Mouse (Mus musculus) thymus, adult 2 months (tissue): Measurements from ENCODE around the gene Nup98.

Experiments
- CTCF ChIP-seq: fragments of 200-500 bp; IDR thresholded peaks from 2 replicates; pipeline ENCODE4 v1.5.1; 2012; ENCODE audit warnings: mild to moderate bottlenecking, control low read depth, low read length, moderate library complexity, borderline replicate concordance; ENCODE audit not compliant: control insufficient read depth, poor library complexity, insufficient read depth; ENCODE audit errors: extremely low read depth
- POLR2A ChIP-seq: fragments of 200-500 bp; IDR thresholded peaks from 2 replicates; pipeline ENCODE4 v1.6.1; 2012; ENCODE audit warnings: mild to moderate bottlenecking, low read length, control low read depth, moderate library complexity; ENCODE audit not compliant: control insufficient read depth, poor library complexity, insufficient read depth; ENCODE audit errors: extremely low read depth

DNA sequence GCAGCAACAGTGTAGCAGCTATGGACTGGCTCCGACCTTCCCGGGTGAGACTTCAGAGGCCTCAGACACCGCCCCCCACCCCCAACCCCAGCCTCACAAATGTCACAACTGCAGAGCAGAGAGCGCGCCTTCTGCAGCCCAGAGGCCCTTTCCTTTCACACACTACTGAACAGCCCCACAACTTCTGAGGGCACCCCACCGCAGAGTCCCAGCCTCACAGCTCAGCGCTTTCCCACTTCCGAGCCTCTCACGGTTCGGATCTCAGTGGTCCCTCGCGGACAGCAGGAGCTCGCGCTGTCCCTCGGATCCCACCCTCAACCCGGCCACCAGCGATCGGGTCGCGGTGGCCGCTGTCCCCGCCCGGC, 39.5 kb upstream of the Nup98 start:
- TF ChIP-seq POLR2A (peak; percentile 1; the same call in 1 of the 2 replicates), CTCF (no peak)
